Mouse (Mus musculus) frontal cortex, adult (tissue): ENCODE results near the gene Tmem117.

Experiments used
- ATAC-seq: cut with Nextera tagmentation; 2 replicates; pipeline ENCODE4 v1.9.2; 2017; ENCODE audit warnings: mild to moderate bottlenecking, moderate library complexity, mixed read lengths; ENCODE audit not compliant: low TSS enrichment

Tmem117 gene

DNA sequence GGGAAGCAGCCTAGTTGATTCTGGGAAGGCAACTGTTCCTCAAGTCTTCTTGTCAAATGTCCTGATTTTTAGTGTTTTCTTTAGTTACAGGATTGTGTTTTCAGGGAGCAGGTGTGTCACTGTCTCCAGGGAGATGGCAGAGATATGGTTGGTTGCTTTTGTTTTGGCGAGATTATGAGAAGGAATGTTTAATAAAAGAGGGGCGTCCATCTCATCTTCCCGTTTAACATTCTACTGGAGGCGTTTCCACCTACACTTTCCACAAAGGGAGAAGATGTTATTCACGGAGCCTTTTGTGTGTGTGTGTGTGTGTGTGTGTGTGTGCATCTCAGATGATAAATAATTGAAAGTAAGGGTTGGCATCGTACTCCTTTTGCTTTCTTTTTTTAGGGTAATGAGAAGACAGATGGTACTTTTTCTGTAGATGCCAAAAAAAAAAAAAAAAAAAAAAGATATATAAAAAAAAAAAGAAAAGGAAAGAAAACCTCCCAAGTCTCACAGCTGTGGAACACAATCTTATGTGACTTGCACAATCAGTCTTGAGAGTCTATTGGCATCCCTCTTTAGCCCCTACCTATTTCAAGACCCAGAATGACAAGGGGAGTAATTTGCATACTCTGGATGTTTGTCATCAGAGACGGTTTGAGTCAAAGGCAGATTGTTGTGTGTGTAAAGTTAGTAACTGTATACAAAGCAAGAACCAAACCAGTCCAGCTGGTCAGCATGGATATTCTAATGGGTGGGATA lies 142.0 kb downstream of the Tmem117 start:
- peak; percentile 31; the same call in 1 of the 2 replicates for ATAC-seq

DNA sequence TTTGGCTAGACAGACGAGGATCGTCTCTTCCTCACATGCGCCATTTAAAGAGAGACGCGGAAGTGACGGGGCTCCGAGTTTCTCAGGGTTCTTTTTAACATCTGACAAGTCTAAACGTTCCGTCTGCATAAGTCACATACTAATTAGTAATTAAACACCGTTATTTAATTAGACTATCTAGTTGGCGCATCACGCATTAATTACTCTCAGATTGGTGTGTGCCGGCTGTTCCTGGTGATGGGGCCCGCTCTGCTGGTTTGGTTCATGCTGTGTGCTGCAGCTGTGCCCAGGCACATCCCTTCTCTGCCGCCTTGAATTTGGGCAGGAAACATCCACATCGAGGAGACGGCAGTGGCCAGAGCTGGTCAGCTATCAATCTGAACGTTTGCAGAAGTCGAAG lies 142.7 kb downstream of the Tmem117 start:
- no peak for ATAC-seq

DNA sequence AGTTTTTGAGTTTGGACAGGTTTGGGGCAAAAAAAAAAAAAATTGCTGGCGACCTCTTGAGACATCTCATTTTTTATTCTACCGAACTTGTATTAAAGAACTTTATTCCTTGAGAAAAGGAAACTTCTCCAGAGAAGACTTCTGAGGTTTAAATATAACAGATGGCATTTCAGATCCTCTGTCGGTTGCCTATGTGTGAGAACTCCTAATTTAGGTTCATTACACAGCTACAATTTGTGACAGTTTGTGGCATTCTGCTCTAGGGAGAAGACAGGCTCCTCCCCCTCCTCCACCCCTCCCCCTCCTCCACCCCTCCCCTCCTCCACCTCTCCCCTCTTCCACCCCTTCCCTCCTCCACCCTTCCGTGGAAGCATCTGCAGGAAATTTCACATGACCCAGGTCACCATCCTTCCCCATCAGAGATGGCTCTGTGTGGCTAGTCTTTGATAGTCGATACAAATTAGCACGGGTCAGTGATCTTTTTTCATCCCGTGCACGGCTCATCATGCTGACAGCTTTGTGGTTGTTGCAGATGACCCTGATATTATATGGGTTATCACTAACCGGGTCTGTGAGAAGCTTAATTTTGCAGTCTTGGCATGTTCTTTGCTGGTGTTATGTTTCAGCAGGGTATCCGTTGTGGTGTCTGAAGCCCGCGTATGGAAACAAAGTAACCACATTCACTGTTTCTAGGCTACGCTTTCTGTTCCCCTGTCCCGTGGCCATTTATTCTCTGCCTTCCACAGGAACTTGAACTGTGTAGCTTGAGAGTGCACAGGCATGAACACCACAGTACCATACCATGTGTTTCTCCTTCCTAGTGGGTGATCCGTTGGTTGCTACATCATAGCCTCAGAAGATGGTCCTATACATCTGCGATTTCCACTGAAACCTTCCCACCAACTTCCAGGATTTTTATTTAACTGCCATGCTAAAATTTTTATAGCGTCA lies 147.4 kb downstream of the Tmem117 start:
- ATAC-seq = peak; percentile 84

DNA sequence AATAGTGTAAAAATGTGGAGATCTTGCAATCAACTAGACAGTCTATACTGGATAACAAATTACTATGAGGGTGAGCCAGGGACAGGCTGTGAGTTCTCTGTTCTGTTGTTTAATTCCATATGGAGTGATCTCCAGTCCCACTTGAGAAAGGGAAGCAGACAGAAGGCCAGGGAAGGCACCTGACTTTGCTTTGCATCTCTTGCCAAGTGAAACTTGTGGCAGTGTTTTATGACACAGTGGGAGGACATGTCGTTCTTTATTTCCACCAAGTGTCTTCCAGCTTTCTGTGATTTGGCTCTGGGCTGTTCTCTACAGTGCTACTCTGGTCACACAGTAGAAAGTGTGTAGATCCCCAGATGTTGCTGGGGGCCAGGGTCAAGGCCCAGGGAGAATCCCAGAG lies 152.5 kb downstream of the Tmem117 start:
- ATAC-seq = peak; percentile 59

DNA sequence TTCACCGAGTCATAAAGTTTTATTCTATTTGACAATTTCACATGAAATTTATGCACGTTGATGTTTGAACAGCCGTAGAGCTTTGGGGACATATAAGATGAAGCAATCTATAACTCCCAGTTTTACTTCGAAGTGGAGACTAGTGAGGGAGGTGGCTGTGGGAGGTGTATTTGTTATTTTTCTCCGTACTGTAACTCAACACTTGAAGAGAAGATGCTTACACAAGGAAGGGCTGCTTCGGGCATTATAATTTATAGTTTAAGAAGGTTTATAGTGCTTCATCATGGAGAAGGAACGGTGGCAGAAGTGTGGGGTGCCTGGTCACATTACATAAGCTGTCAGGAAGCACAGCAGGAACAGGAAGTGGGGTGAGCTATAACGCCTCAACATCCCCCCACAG lies 164.4 kb downstream of the Tmem117 start:
- ATAC-seq = no peak

DNA sequence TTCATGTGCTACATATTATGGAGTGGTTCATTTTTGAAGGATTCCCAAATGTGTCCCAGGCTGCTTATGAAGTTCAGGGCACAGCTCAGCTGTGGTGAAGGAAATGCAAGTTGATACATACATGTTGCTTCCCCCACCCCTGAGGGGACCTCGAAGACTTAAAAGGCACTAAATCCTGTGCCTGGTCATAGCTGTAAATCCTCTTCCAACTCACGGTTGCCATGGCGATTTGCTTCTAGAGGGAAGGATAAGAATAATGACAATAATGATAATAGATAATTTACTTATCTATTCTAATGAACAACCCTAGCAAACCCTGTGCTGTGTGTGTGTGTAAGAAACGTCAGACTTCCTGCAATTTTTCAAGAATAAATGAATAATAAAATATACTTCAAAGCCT lies 166.5 kb downstream of the Tmem117 start:
- no peak for ATAC-seq

DNA sequence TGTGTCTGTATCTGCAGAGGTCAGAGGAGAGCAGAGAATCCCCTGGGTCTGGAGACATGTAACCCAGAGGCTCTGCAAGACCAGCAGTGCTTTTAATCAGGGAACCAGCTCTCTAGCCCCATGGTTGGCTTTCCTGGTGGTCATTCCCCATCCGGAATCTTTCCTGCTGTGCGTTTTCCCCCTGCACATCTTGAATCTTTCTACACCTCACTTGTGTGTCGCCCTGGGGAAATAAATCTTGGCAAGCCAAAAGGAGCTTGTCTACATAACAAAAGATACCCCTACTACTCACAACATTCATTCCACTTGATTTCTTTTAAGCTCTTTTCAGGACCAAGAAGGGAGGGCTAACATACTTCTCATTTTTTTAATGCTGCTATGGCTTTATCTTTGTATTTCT lies 169.2 kb downstream of the Tmem117 start:
- ATAC-seq = no peak

DNA sequence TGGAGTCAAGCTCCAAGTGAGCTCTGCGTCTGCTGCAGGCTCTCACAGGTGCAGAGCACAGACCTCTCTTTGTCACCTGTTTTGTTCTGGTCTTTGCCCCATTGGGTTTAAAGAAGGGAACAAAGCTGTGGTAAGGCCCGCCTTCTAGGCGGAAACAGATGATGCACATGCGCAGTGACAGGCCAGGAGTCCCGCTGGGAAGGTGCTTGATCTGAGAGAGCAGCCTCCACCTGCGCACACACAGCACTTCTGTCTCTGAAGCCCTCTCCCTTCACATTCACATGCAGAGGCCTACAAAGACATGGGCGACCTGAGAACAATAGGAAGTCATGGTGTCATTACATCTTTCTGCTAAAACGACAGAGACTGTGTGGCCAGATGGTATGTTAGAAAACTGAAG lies 172.4 kb downstream of the Tmem117 start:
- ATAC-seq = no peak

DNA sequence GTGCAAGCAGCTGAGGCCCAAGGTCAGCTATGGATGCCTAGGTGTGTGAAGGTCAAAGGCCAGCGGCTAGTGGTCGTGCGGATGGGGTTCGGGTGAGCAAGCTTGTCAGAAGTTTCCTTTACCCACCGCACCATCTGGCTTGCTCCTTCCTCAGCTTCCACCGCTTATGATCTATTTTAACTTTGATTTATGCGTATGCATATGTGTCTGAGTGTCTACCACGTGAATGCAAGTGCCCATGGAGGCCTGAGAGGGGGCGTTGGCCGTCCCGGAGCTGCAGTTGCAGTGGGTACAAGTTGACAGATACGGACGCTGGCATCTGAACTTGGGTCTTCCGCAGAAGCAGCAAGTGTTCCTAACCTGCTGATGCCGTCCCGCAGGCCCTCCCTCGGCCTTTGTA lies 173.8 kb downstream of the Tmem117 start:
- peak; percentile 66 for ATAC-seq

DNA sequence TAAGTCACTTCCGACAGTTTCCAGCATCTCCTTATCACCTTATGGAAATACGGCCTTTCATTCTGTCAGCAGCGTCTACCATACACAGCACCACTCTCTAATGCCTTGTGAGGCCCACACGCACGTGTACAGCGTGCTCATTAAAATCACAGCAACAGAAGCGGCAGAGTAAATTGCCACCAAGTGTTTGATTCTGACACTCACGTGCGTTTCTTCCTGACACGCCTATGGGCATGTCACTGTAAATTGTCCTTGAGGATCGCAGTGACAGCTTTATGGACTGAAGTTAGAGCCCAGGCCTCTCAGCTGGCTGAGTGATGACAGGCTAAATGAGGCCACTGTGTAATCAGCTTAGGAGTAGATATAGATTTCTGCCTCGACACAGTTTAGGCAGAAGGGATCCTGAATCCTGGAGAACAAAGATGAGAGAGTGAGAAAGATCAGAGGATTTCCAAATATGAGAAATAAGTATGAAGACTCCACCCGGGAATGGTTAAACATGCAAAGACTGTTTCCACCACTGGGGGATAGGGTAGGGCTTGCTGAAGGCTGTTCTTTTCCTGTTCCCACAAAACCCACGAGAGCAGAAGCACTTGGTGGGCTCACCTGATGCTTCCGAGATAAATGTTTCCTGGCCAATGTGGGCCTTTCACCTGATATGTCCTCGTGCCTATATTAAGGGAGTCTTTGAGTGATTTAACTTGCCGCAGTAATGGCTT lies 174.8 kb downstream of the Tmem117 start:
- peak; percentile 51 for ATAC-seq

DNA sequence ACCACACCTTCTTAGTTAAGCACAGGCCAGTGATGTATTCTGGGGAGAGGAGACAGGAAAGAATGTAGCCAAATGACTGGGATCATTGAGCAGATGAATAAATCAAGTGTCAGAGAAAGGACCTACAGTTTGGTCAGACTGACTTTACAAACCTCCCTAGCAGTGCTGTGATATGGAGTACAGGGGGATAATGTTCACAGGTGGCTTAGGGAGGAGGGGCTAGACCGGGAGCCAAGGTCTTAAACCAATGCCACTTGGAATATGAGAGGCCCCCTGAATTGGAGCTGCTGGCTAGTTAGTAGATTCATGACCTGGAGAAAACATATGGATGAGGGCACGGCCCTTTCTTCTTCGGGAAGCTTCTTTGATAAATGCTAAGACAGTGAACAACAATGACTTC lies 177.0 kb downstream of the Tmem117 start:
- no peak for ATAC-seq

DNA sequence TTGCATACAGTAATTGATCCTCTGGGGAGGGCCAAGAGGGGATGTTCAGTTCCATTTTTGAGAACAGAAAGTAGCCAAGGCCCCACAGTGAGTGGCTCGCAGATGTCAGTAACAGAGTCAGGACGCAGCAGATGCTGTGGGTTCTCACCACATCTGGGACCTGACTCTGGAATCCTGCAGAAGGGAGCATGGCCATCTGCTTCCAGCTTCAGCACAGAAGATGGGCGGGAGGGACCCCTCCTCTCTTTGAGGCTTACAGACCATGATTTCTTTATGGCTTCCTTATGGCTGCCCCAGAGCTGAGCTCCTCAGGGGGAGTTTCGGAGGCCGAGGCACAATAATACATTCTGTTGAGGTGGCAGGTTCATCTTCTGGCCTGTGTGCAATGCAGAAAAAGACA lies 182.5 kb downstream of the Tmem117 start:
- no peak for ATAC-seq

DNA sequence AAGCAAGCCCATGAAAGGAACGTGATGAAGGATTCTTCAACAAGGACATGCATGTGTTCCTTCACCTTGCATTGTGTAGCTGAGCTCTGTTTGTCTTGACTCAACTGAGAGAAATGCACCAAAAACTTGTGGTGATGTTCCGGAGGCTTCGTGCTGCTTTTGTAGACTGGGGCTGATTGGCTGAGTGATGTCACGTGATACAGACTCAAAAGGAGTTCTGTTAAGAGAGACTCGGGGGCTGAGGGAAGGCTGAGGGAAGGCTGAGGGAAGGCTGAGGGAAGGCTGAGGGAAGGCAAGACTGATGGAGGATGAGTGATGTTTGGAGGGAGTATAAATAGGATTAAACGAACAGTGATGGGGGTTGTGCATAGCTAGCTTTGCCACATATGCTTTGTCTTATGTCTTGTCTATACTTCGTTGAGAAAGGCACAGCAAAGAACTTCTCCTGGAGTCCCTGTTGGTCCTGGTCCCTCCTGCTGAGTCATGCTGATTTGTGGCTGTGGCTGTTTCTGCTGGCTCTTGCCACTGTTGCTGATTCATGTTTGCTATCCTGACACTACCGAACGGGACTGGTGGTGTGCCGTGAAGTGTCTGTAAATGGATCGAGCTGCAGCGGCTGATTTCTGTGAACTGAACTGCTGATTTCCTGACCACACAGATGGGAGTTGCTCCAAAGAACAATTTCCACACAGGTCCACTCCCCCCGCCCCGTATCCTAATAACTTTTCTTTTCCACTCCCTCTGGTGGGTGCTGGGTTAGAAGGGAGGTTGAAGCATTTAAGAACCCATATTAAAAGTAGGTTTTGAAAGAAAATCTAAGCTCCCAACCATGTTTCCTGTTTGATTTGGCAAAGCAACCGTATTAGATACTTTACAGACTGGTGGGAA lies 185.4 kb downstream of the Tmem117 start:
- ATAC-seq = peak; percentile 84

DNA sequence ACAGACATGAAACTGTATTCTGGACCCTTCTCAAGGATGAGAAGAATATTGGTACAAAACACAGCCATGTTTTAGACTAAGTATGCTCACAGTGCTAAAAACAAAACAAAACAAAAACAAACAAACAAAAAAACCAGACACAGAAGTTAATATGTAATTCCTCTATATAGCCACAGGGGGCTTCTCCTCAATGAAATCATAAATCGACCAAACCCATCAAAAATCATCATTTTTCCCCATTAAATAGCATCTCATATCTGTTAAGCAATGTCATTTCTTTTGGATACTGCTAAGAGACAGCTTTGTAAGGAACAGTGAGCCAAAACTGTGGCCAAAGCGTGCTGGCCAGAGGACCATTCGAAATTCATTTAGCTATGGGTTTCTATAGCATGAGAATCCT lies 206.6 kb downstream of the Tmem117 start:
- no peak for ATAC-seq

DNA sequence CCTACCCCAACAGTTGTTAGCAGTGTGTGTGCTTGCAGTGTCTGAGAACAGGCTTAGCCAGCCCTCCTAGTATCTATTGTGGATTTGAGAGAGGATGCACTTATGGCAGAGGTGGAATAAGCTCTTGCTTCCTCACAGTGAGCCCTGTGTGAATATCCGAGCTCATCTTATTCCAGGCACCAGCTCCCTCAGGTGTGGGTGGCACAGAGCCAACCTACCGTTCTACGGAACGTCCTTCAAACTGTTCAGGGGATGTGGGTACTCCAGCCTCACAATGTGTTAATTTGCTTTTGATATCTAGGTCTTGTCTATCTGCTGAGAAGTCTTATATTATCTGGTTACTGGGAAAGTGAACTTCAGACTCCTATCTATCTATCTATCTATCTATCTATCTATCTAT lies 209.6 kb downstream of the Tmem117 start:
- ATAC-seq = peak; percentile 74

DNA sequence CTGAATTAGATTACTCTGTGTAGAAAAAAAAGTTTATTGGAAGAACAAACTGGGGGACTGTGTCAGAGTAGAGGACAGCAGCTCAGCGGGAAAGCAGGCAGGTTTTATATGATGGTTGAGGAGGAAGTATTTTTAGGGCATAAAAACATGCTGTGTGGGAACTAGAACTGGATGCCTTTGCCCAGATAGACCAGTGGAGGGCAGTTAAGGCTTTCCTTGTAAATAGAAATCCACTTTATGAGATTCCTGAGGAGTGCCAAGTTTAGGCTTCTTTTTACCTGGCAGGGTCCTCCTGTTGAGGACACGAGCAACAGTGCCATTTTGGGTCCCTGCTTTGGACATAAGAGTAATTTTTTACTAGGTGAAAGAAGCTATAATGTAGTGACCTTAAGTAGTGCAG lies 218.5 kb downstream of the Tmem117 start:
- ATAC-seq = peak; percentile 86

DNA sequence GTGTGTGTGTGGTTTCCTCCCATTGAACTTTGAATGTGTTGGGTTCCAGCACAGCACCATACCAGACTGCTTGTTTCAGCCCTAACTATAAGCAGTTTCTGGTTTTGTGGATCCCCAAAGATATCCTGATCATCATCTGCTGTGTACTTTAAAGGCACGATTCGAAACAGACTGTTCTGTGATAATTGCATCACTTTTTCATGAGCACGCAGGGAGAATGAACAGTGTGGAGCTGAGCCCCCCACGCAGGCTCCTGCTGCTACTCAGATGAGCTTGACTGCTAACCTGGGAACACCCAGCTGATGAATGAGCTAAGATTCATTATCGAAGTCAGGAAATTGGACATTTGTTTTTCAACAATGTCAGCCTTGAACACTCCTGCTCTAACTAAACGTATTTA lies 230.6 kb downstream of the Tmem117 start:
- ATAC-seq = peak; percentile 41

DNA sequence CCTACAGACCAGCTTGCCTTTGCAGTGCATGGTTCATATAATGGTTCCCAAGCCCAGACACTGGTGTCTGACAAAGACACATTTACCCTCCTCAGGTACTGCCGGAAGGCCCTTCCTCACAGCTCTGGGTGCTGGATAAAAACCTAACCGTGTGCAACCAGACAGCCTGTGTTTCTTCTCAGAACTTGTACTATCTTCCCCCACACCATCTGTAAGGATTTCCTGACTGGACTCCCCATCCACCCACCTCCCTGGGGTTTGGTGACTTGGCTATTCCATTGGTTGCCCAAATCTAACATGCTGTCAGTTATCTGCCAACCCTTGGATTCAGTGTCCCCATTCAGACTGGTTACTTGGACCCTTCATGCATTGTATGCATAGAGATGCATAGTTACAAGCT lies 232.1 kb downstream of the Tmem117 start:
- peak; percentile 65 for ATAC-seq

DNA sequence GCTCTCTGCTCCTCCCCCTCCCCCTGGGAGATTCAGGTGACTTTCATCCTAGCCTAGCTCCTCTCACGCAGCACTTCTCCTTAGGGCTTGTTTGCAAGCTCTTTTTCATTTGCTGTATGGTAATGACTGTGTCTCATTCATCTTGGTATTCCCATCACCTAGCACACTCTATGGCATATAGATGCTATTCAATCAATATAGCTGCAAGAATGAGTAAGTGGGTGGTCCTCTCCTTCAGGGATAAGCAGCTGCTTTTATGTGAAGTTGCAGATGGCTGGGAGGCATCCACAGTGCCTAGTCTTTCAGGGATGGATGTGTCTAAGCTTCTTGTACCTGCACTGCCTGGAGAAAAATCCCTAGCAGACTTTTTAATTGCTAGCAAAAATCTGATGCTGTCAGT lies 235.1 kb downstream of the Tmem117 start:
- ATAC-seq = peak; percentile 64

DNA sequence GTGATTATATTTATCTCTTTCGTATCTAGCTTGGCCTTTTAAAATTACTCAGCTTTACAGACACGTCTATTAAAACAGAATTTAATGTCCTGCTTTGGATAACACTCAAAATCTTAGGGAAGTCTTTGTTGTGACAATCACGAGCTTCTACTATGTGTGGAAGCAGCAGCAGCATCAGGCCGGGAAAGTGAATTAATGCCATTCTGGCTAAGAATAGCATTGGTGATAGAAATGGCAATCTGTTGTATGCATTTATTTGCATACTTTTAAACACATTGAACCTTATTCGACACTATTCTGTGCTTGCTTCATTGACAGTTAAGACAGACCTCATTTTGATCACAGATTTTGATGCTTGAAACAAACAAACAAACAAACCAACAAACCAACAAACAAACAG lies 239.3 kb downstream of the Tmem117 start:
- ATAC-seq = no peak

DNA sequence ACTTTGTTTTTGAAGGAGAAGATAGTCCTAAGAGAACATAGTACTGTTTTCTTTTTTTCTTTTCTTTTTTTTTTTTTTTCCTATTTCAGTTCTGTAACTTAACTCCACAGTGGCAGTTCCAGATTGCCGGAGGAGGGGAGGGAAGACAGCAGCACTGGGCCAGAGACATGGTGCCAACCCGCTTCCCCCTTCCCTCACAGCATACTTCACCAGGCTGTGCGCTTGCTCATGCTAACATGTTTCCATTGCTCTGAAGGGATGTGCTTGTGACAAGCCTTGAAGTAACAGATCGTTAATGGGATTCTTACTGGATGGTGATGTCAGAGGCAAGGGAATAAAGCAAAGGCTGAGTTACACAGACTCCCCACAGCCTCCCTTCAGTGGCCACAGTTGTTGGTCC lies 256.0 kb downstream of the Tmem117 start:
- ATAC-seq = peak; percentile 95
